Mouse (Mus musculus) thymus, postnatal 10 days (tissue): Measurements from ENCODE around the gene Hist1h4h.
"Not testable (repeated sequence)": the region's sequence is repeated elsewhere in the genome, so short reads cannot be mapped to it uniquely, and the experiment has no call there.

Experiments
- DNase-seq, 2 experiments: peaks; one replicate each; pipeline ENCODE4 v3.0.0; 2021; ENCODE audit warnings: low spot score in 2 of 2

Gene Hist1h4h

DNA sequence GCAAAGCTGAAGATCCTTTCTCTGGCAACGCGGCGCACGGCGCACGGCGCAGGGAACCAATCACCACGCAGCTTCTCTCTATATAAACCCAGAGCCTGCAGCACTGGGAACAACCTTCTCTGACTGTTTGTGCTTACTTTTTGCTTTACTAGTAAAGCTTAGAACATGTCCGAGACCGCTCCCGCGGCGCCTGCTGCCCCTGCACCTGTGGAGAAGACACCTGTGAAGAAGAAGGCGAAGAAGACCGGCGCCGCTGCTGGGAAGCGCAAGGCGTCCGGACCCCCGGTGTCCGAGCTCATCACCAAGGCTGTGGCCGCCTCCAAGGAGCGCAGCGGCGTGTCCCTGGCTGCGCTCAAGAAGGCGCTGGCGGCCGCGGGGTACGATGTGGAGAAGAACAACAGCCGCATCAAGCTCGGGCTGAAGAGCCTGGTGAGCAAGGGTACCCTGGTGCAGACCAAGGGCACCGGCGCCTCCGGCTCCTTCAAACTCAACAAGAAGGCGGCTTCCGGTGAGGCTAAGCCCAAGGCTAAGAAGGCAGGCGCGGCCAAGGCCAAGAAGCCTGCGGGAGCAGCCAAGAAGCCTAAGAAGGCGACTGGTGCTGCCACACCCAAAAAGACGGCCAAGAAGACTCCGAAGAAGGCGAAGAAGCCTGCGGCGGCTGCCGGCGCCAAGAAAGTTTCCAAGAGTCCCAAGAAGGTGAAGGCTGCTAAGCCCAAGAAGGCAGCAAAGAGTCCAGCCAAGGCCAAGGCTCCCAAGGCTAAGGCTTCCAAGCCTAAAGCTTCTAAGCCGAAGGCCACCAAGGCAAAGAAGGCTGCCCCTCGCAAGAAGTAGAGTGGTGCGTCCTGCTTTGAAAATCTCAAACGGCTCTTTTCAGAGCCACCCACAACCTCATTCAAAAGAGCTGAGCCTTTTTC, 24.3 kb downstream of the Hist1h4h start:
- DNase-seq = peak; percentile 93 to 94

DNA sequence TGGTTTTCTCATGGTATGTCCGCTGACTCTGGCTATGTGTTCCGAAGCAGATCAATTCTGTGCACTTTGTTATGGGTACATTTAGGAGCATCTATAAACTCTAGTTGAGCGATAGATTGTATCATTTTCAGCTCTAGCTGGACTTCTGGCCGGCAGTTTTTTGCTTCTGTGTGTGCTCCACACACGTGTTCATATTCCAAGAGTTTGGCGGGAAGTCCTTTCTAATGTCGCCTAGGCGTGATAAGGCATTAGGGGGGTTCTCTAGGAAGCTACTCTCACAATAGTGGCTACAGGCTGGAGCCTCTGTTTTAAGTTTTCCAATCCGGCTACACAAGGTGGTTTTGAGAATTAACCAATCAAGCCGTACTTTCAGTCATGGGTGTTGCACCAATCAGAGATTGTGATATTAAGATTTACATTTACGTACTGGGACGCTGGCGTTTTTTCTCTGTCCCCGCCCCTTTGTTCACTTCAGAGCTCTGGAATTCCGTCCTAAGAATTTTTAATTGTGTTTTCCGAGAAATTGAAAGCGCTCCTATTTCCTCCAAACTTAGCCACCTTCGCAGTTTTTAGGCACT, 25.1 kb downstream of the Hist1h4h start:
- DNase-seq = peak; percentile 68 to 75

DNA sequence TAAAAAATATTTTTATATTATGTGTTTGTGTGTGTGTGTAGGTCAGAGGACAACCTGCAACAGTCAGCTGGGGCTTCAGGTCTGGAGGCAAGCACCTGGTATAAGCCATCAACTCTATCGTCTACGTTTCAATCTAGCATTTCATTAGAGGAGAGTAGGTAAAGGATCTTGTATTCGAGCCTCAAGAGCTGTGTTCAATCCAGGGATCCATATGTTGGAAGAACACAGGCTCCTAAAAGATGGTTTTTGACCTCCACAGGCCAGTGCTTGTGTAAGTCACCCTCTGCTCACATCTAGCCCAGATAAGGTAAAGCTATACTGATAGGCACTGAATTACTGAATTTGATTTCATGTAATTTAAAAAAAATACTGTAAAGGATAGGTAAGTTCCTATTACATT, 26.1 kb downstream of the Hist1h4h start:
- DNase-seq = no peak

DNA sequence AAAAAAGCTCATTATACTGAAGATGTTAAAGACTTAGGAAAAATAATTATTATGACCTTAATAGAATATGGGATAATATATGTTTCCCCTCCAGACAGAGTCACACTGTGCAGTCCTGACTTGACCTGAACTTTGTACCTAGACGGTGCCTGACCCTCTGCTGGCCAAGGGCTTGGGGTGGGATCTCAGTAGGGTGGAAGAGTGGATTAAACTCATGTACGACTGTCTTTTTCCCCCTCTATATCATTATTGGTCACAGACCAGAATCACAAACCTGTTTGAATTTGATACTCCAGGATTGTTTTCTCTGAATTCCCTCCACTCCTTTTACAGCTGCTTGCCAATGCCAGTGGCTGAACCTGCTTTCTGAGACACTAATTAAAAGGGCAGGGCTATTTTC, 29.8 kb downstream of the Hist1h4h start:
- DNase-seq = not testable (repeated sequence)

DNA sequence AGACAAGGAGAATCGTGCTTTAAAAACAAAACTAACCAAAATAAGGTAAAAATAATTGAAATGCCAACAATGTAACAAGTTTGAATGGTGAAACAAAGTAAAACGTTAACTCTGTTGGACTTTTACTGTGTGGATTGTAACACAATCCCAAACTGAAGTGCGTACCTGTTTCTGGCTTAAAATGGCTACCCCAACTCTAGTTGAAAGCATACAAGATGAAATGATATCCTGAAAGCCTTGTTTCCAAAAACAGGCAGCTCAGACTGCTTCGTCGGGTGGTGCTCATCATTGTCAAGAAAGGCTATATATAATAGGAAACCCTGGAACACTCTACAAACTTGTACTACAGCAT, 30.7 kb downstream of the Hist1h4h start:
- DNase-seq = not testable (repeated sequence)

DNA sequence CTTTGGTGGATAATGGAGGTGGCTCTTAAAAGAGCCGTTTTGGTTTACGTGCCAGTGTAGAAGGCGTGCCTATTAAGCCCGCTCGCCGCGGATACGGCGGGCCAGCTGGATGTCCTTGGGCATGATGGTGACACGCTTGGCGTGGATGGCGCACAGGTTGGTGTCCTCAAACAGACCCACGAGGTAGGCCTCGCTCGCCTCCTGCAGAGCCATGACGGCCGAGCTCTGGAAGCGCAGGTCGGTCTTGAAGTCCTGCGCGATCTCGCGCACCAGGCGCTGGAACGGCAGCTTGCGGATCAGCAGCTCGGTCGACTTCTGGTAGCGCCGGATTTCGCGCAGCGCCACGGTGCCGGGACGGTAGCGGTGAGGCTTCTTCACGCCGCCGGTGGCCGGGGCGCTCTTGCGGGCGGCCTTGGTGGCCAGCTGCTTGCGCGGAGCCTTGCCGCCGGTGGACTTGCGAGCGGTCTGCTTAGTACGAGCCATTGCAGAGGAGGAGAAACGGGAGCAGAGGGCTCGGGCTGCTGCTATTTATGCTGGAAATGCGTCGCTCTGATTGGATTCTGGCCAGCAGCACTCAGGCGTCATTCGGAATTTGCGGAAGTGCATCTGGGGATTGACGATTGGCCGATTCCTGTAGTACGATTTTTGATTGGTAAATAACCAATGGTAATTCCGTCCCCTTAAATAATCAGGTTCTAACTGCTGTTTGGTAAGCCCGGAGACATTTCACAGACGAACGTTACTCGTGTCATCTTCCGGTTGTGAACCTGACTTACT, 31.2 kb downstream of the Hist1h4h start, which contains the start of gene Hist1h3e:
TSS of gene Hist1h3e (minus strand) at position 487 of the 777 bp plus-strand sequence.
- peak; percentile 89 to 90 for DNase-seq

DNA sequence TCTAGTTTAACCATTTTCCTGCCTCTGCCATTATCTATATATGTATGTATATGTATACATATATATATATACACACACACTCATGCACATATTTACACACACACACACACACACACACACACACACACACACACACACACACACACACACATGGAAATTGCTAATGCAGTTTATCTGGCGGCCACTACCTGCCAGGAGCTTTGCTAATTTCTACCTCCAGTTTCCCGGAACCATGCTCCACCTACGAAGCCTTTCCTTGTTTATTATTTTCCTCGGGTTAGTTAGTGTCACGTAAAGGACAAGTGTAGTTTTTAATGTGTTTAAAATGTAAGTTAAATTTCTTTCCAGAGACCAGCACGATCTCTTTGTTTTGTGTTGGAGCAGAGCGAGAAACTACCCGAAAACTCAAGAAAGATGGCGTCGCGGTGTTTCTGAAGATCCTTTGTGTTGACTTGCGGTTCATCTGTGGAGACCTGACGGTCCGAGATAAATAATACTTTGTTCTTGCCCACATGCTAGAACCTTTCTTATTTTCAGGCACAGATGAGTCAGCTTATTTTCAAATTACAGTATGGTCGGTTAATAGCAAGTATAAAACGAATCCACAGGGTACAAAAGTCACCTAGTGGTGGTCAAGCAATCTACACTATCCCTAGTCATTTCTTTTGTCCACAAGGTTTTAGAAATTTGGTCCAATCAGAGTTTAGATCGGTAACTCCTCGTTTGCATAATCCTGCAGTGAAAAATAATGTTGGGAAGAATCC, 32.0 kb downstream of the Hist1h4h start:
- peak in 1 of 2 experiments; percentile 26 for DNase-seq

DNA sequence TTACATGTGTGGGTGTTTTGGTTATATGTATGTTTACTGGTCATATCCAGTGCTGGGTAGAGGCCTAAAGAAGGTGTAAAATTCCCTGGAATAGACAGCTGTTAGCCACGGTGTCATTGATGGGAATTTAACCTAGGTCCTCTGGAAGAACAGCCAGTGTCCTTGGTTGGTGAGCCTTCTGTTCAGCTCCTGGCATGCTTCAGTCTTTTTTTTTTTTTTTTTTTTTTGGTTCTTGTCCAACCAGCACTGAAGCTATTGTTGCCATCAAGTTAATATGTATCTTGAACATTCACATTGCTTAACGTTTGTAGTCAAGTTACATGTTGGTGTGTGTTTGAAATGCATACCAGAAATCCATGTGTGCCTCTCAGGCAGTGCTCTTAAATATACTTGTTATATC, 33.6 kb downstream of the Hist1h4h start:
- no peak for DNase-seq

DNA sequence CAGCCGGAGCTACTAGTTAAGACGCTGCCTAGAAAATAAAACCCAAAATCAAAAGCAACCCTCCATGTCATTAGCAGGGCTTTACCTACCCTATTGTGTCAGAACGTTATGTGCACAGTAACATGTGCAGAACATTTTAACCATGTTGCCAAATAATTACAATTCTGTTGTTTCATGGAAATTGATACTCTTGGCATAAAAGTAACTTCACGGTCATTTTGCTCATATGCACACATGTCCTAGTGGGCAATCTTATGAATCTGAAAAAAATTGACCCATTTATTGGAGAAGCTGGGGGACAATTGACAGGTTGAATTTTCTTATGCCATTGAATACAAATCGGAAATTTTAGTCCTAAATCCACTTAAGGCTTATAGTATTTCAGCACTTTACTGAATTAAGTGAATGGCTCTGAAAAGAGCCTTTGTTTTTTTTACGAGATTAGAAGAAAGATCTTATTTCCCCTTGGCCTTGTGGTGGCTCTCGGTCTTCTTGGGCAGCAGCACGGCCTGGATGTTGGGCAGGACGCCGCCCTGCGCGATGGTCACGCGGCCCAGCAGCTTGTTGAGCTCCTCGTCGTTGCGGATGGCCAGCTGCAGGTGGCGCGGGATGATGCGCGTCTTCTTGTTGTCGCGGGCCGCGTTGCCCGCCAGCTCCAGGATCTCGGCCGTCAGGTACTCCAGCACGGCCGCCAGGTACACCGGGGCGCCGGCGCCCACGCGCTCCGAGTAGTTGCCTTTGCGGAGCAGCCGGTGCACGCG, 39.6 kb downstream of the Hist1h4h start:
- DNase-seq = not testable (repeated sequence)

DNA sequence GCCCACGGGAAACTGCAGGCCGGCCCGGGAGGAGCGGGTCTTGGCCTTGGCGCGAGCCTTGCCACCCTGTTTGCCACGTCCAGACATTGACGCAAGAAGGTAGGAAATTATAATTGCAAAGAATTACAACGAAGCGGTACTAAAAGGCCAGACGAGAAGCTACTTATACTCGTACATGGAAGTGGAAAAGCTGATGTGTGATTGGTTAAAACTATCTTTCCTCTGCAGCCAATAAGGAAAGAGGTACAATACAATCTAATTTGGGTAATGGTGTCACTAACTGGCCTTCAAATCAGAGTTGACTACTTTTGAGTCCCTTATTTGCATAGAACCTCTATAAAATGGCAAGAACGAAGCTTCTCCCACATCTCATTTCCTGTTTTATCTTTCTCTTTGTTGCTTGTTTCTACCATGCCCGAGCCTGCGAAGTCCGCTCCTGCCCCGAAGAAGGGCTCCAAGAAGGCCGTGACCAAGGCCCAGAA, 40.2 kb downstream of the Hist1h4h start, which contains the start of the genes Hist1h2ae and Hist1h2bg:
TSS of gene Hist1h2ae (minus strand) at position 199 of the 482 bp plus-strand sequence.
TSS of gene Hist1h2bg (plus strand) at position 375 of the 482 bp plus-strand sequence.
- peak; percentile 76 to 78 for DNase-seq

DNA sequence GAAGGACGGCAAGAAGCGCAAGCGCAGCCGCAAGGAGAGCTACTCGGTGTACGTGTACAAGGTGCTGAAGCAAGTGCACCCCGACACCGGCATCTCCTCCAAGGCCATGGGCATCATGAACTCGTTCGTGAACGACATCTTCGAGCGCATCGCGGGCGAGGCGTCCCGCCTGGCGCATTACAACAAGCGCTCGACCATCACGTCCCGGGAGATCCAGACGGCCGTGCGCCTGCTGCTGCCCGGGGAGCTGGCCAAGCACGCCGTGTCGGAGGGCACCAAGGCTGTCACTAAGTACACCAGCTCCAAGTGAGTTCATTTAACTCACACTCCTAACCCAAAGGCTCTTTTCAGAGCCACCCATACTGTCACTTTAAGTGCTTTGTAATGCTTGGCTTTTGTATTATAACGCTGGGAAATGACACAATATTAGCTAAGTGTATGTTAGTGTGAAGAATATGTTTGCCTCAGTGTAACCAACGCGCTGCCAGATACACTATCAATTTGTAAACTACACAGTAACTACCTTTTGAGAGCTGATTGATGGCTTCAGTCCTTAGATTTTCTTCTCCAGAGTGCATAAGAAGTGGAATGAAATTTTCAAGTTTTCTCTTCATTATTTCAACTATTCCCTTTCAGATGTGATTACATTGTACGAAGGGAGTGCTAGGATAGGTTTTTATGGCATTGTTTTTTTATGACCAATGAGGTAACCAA, 40.8 kb downstream of the Hist1h4h start:
- DNase-seq = not testable (repeated sequence)

DNA sequence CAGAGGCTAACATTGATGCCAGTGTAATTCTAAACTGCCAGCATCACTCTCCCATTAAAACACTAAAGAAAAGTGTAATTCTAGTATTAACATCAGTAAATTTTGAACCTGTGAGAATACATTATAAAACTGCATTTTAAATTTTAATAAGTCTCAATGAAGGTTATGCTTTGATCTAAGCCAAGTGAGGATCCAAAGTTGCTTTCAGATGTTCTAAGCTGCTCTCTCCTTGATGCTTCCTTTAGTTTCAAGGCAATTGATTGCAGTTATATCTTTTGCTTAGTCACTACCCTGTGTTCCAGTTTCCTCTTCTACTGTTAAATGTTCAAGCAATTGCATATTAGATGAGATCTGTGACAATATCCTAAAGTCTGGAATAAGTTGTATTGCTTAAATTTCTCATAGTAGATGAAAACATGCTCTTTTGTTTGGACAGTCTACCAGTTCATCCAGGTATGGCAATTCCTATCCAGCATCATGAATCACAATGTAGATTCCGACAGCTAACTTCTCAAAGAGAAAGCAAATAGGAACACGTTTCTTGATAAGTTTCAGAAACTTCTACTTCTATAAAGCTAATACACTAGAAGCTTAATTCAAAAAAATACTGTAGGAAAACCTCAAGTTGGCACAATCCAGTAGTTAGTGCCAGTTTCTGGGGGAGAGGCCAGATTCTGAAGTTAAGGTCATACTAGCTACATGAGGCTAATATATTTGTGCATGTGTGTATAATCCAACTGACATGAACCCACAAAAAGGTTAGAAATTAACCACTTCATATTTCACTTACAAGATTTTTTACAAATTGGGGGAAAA, 41.6 kb downstream of the Hist1h4h start:
- no peak for DNase-seq

DNA sequence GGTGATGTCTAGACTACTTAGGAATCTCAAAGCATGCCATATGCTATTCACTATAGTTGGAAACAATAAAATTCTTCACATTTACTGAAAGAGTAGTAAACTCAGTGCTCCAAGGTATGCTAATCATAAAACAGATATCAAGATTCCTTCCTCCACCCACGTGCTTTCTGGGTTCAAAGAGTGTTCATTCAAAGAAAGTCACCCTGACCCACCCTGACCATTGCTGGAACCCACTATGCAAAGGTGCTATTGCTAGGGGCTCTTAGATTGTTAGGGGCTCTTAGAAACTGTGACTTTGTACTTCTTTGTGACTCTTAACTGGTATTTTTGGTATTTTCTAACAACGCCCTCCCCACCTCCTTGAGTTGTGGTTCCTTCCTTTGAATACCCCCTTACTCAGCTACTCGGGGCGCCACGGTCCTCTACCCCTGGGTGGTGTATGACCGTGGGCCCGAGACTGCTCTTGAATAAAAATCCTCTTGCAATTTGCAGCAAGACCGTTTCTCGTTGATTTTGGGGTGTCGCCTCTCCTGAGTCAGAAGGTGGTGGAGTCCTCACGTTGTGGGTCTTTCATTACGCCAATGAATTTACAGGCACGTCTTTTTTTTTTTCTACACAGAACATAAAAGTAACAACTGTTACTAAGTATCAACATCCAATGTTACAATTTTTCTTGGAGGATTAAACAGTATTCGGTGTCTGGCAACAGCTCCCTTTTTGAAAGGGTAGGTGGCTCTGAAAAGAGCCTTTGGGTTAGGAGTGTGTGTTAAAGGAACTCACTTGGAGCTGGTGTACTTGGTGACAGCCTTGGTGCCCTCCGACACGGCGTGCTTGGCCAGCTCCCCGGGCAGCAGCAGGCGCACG, 42.4 kb downstream of the Hist1h4h start:
- not testable (repeated sequence) for DNase-seq

DNA sequence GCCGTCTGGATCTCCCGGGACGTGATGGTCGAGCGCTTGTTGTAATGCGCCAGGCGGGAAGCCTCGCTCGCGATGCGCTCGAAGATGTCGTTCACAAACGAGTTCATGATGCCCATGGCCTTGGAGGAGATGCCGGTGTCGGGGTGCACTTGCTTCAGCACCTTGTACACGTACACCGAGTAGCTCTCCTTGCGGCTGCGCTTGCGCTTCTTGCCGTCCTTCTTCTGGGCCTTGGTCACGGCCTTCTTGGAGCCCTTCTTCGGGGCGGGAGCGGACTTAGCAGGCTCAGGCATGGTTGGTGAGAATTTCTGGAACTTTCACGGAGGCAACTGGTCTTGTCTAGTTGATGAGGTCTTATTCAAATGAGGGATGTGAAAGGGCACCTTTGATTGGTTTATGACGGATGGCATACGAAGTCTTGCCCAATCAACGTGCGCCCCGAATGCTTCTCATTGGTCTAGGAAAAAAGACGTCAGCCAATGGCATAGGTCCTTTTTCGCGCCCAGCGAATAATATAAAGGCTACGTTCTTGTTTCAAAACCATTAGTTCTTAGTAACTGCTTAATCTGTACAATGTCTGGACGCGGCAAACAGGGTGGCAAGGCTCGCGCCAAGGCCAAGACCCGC, 43.2 kb downstream of the Hist1h4h start, which contains the start of the genes Hist1h2bf and Hist1h2ad:
TSS of gene Hist1h2bf (minus strand) at position 299 of the 627 bp plus-strand sequence.
TSS of gene Hist1h2ad (plus strand) at position 484 of the 627 bp plus-strand sequence.
- peak; percentile 88 to 93 for DNase-seq

DNA sequence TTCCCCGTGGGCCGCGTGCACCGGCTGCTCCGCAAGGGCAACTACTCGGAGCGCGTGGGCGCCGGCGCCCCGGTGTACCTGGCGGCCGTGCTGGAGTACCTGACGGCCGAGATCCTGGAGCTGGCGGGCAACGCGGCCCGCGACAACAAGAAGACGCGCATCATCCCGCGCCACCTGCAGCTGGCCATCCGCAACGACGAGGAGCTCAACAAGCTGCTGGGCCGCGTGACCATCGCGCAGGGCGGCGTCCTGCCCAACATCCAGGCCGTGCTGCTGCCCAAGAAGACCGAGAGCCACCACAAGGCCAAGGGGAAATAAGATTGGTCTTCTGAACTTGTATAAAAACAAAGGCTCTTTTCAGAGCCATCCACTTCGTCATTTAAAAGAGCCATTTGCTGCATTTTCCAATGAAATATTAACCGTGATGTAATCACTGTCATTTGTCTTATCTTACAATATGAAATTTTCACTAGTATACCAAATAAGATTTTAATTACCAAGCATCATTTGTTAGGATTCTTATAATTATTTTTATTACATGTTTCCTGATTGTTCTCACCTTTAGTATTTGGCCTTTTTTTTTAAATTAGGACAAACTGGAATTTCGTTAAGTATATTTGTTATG, 43.8 kb downstream of the Hist1h4h start:
- not testable (repeated sequence) for DNase-seq

DNA sequence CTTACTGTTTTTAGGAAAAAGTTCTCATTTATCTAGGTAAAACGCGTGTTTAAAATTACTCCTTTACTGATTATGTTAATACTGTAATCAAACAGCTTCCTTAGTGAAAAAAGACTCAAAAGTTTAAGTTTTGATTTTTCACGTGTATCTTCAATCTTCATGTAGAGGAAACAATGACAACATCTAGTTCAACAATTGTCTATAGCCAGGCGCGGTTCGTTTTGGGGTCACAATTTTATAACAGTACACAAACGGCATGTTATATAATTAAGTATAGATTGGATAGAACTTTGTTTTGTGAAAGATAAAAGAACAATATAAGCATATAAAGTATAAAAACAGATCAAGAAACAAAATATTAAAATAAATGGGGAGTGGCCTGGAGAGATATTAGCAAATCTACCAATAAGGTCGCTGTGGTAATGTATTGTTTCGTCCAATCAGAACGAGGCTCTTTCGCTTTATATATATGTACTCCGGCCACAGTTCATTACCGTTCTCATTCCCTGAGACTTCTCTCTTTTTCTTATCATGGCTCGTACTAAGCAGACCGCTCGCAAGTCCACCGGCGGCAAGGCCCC, 44.5 kb downstream of the Hist1h4h start, which contains the start of gene Hist1h3d:
TSS of gene Hist1h3d (plus strand) at position 493 of the 581 bp plus-strand sequence.
- peak in 1 of 2 experiments; percentile 60 for DNase-seq
